ENCODE assay signal across 9 mouse cellular contexts in the genomic region with DNA sequence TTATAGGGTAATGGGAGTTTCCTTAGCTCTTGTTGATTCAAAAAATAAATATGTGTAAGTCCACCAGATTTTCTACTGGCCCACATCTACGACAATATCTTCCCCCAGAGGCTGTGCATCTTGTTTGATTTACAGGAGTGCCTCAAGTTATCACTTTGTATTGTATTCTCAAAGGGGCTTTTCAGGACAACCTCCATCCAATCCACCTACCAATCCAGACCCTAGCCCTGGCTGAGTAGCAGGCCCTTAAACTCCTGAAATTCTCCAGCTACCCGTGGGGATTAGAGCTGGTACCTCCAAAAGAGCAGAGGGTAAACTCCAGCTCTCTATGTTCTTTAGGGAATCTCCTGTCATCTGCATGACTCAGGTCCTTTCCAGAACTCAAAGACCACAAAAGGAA. TPM values are rescaled to one million over a fixed set of nuclear protein-coding genes. Genes with fewer than 3 reads are reported as not detected.
A peak's percentile ranks its signal among the peaks of the same experiment; 100 is the strongest.
DNase-seq lines count a peak whose midpoint lies in the region; ATAC-seq and TF ChIP-seq lines count a peak whose summit lies in the region.
"Had no signal": no experiment of that assay in that cellular context is flagged by ENCODE, and none has a peak within 500 bp of the region (broad histone marks: within the 10 kb centered on the region; RNA-seq: fewer than 3 reads in every experiment).

No protein-coding gene starts in this region.

- peak overlapping the region; percentile 96; the same call in 1 of the 2 replicates for H3K4me3 ChIP-seq in neural tube, embryonic 11.5 days (ENCODE audit: low read depth, low read length)
- peak overlapping the region; percentile 82; the same call in 1 of the 2 replicates for H3K4me3 ChIP-seq in forebrain, postnatal 0 days (ENCODE audit: low read depth, low read length)
- peak overlapping the region; percentile 97 for H3K4me3 ChIP-seq in liver, embryonic 13.5 days (replicated peaks)

- WGBS in neural tube, embryonic 11.5 days, result 66% methylated on average over 2 of the region's 2 CpGs
- WGBS in forebrain, postnatal 0 days, result 67% methylated on average over 2 of the region's 2 CpGs
- WGBS in liver, embryonic 13.5 days (ENCODE audit: insufficient replicate concordance), result 49% methylated on average over 2 of the region's 2 CpGs

- no peak for ATAC-seq in neural tube, embryonic 11.5 days (ENCODE audit: insufficient read depth, low FRiP score, low TSS enrichment)
- ATAC-seq in forebrain, postnatal 0 days, result no peak
- ATAC-seq in liver, embryonic 13.5 days (ENCODE audit: low read depth), result no peak
- no peak for ATAC-seq in frontal cortex, adult (ENCODE audit: low TSS enrichment)
- ATAC-seq: activated CD4-positive, CD25-positive, alpha-beta regulatory T cell, adult 4 months had no signal

- H3K4me2 ChIP-seq in neural tube, embryonic 11.5 days (ENCODE audit: low read depth), result peak overlapping the region; percentile 67
- peak overlapping the region; percentile 58 for H3K4me2 ChIP-seq in forebrain, postnatal 0 days (ENCODE audit: low read depth)
- H3K4me2 ChIP-seq in liver, embryonic 13.5 days, result peak overlapping the region; percentile 79

- no peaks in the 10 kb centered on the region for H3K9me3 ChIP-seq in neural tube, embryonic 11.5 days (ENCODE audit: control insufficient read depth, low read length)
- H3K9me3 ChIP-seq in forebrain, postnatal 0 days (ENCODE audit: low read length), result no peaks in the 10 kb centered on the region
- H3K9me3 ChIP-seq in liver, embryonic 13.5 days (replicated peaks), result no peaks in the 10 kb centered on the region

- no peaks in the 10 kb centered on the region for H3K27me3 ChIP-seq in neural tube, embryonic 11.5 days (ENCODE audit: control insufficient read depth, insufficient read depth, low read length)
- no peaks in the 10 kb centered on the region for H3K27me3 ChIP-seq in forebrain, postnatal 0 days (ENCODE audit: insufficient read depth, low read length)
- no peaks in the 10 kb centered on the region for H3K27me3 ChIP-seq in liver, embryonic 13.5 days

- no peak overlapping the region; the same call in 1 of the 2 replicates for H3K9ac ChIP-seq in neural tube, embryonic 11.5 days (ENCODE audit: low read length)
- H3K9ac ChIP-seq in forebrain, postnatal 0 days, result 0 out of 2 replicates have a peak overlapping the region, but pooled peaks have one; percentile 31
- H3K9ac ChIP-seq in liver, embryonic 13.5 days, result peak overlapping the region; percentile 98

- DNase-seq in neural tube, embryonic 11.5 days (ENCODE audit: low spot score), result no peak
- no peak for DNase-seq in neural tube, embryonic 10.5 days (ENCODE audit: extremely low spot score, low spot score)
- no peak for DNase-seq in forebrain, postnatal 0 days
- DNase-seq in liver, embryonic 13.5 days, result no peak
- no peak for DNase-seq in urinary bladder, postnatal 4 days (ENCODE audit: low spot score in 2 of 2)
- no peak for DNase-seq in cerebellum, adult 18-20 months

- H3K27ac ChIP-seq in neural tube, embryonic 11.5 days (ENCODE audit: low read depth, low read length), result no peak overlapping the region
- no peak overlapping the region for H3K27ac ChIP-seq in forebrain, postnatal 0 days (ENCODE audit: low read depth, low read length)
- H3K27ac ChIP-seq in liver, embryonic 13.5 days, result peak overlapping the region; percentile 53

- TF ChIP-seq CTCF in forebrain, postnatal 0 days (IDR thresholded peaks at IDR 0.05; ENCODE audit: low read depth), result no peak

- H3K36me3 ChIP-seq in neural tube, embryonic 11.5 days (ENCODE audit: control insufficient read depth, insufficient read depth, low read length), result peaks cover 8% of the 10 kb centered on the region
- H3K36me3 ChIP-seq in forebrain, postnatal 0 days (ENCODE audit: insufficient read depth), result peaks cover 25% of the 10 kb centered on the region
- H3K36me3 ChIP-seq in liver, embryonic 13.5 days, result peaks cover 55% of the 10 kb centered on the region

- peaks cover 6% of the 10 kb centered on the region; the same call in 1 of the 2 replicates for H3K4me1 ChIP-seq in neural tube, embryonic 11.5 days (ENCODE audit: control insufficient read depth, insufficient read depth, low read length)
- H3K4me1 ChIP-seq in forebrain, postnatal 0 days (ENCODE audit: insufficient read depth), result peaks cover 18% of the 10 kb centered on the region
- peaks cover 33% of the 10 kb centered on the region for H3K4me1 ChIP-seq in liver, embryonic 13.5 days (replicated peaks)

RNA-seq across cellular contexts. Expression of a gene that starts 2.3 kb away (rescaled TPM):
- polyA plus RNA-seq in neural tube, embryonic 11.5 days (2014; fragmentation: Nextera tagmentation; extraction: Ambion mirVana), result 664 and 691 TPM in 2 replicates
- total RNA-seq in forebrain, postnatal 0 days (2014; rRNA removed), result 221 and 255 TPM in 2 replicates
- 357 and 443 TPM in 2 replicates for polyA plus RNA-seq in forebrain, postnatal 0 days (2015; fragmentation: Nextera tagmentation; extraction: Ambion mirVana)
- 273 and 314 TPM in 2 replicates for polyA plus RNA-seq in liver, embryonic 13.5 days (2015; fragmentation: Nextera tagmentation; extraction: Ambion mirVana)

RNA-seq across cellular contexts. Expression of a gene that starts 12.3 kb away (rescaled TPM):
- 17.3 and 19.3 TPM in 2 replicates for polyA plus RNA-seq in neural tube, embryonic 11.5 days (2014; fragmentation: Nextera tagmentation; extraction: Ambion mirVana)
- 12.8 and 21.8 TPM in 2 replicates for total RNA-seq in forebrain, postnatal 0 days (2014; rRNA removed)
- 10.9 and 12.4 TPM in 2 replicates for polyA plus RNA-seq in forebrain, postnatal 0 days (2015; fragmentation: Nextera tagmentation; extraction: Ambion mirVana)
- 10.3 and 11.8 TPM in 2 replicates for polyA plus RNA-seq in liver, embryonic 13.5 days (2015; fragmentation: Nextera tagmentation; extraction: Ambion mirVana)

RNA-seq across cellular contexts. Expression of a gene that starts 27.6 kb away (rescaled TPM):
- 20.4 and 23.1 TPM in 2 replicates for polyA plus RNA-seq in neural tube, embryonic 11.5 days (2014; fragmentation: Nextera tagmentation; extraction: Ambion mirVana)
- total RNA-seq in forebrain, postnatal 0 days (2014; rRNA removed), result 15.6 and 20.3 TPM in 2 replicates
- polyA plus RNA-seq in forebrain, postnatal 0 days (2015; fragmentation: Nextera tagmentation; extraction: Ambion mirVana), result 16.5 and 21.9 TPM in 2 replicates
- 12.6 and 13.9 TPM in 2 replicates for polyA plus RNA-seq in liver, embryonic 13.5 days (2015; fragmentation: Nextera tagmentation; extraction: Ambion mirVana)

RNA-seq across cellular contexts. Expression of a gene that starts 28.6 kb away (rescaled TPM):
- 0.39 and 0.56 TPM in 2 replicates for polyA plus RNA-seq in neural tube, embryonic 11.5 days (2014; fragmentation: Nextera tagmentation; extraction: Ambion mirVana)
- not detected in 2 replicates for total RNA-seq in forebrain, postnatal 0 days (2014; rRNA removed)
- polyA plus RNA-seq in forebrain, postnatal 0 days (2015; fragmentation: Nextera tagmentation; extraction: Ambion mirVana), result 0.23 and 0.63 TPM in 2 replicates
- polyA plus RNA-seq in liver, embryonic 13.5 days (2015; fragmentation: Nextera tagmentation; extraction: Ambion mirVana), result 0.13 and 0.15 TPM in 2 replicates
- total RNA-seq: left cerebral cortex, adult 8-10 months had no signal

RNA-seq across cellular contexts. Expression of a gene that starts 33.5 kb away (rescaled TPM):
- polyA plus RNA-seq in neural tube, embryonic 11.5 days (2014; fragmentation: Nextera tagmentation; extraction: Ambion mirVana), result 360 and 370 TPM in 2 replicates
- 94.4 and 120 TPM in 2 replicates for total RNA-seq in forebrain, postnatal 0 days (2014; rRNA removed)
- polyA plus RNA-seq in forebrain, postnatal 0 days (2015; fragmentation: Nextera tagmentation; extraction: Ambion mirVana), result 233 and 240 TPM in 2 replicates
- 270 and 280 TPM in 2 replicates for polyA plus RNA-seq in liver, embryonic 13.5 days (2015; fragmentation: Nextera tagmentation; extraction: Ambion mirVana)
